Mouse (Mus musculus): ENCODE data around the gene Zmym1. TPM values are rescaled to one million over a fixed set of nuclear protein-coding genes. Genes with fewer than 3 reads are reported as not detected.

Zmym1 gene
- total and polyA plus RNA-seq, 3 experiments: 3.7 to 30.6 (median 26.3) TPM

DNA sequence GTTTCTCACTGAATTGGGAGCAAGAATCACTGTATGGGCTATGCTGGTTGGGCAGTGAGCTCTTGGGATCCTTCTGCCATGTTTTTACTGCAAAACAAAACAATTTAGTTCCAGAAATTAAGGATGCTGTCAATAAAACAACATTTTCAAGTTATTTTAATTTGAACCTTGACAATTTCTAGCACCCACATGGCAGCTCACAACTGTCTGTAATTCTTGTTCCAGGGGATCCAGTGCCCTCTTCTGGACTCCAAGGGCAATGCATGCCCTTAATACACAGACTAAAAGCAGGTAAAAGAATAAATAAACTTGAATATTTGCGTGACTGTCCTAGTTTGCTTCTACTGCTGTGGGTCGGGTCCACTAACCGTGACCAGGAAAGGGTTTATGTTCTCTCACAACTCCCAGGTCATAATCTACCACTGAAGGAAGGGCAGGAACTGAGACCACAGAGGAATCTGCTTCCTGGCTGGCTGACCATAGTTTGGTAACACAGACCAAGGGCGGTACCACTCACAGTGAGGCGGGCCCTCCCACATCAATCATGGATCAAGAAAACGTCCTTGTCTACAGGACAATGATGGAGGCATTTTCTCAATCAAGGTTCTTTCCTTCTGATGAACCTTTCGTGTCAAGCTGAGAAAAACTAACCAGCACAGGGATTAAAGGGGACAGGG, 6.3 kb downstream of the Zmym1 start:
- ATAC-seq (ENCODE audit: extremely low read depth, insufficient number of reproducible peaks, low FRiP score, poor library complexity, severe bottlenecking) (no peak), DNase-seq (ENCODE audit: low spot score) (no peak)
- H3K27me3 ChIP-seq (ENCODE audit: insufficient read depth, low read length): no peaks in the 10 kb centered on the region
- H3K4me1 ChIP-seq (ENCODE audit: insufficient read depth, low read depth, low read length): peaks cover 8% of the 10 kb centered on the region
- TF ChIP-seq GATA1 (IDR thresholded peaks at IDR 0.05; ENCODE audit: borderline replicate concordance, low read length) (no peak), TAL1 (conservative IDR thresholded peaks at IDR 0.05; ENCODE audit: low read depth, low read length) (no peak), GATA2 (IDR thresholded peaks at IDR 0.05; ENCODE audit: borderline replicate concordance, low read depth, low read length) (no peak), POLR2AphosphoS5 (IDR thresholded peaks at IDR 0.05; ENCODE audit: insufficient replicate concordance, low read depth, low read length) (no peak), CTCF (IDR thresholded peaks at IDR 0.05; ENCODE audit: low read depth, low read length) (peak; percentile 31; the same call in 1 of the 2 replicates)
- H3K9me3 ChIP-seq (replicated peaks): no peaks in the 10 kb centered on the region
- H3K36me3 ChIP-seq (replicated peaks): peaks cover 82% of the 10 kb centered on the region
- no peak overlapping the region for H3K4me3 ChIP-seq (ENCODE audit: low read depth, low read length)

DNA sequence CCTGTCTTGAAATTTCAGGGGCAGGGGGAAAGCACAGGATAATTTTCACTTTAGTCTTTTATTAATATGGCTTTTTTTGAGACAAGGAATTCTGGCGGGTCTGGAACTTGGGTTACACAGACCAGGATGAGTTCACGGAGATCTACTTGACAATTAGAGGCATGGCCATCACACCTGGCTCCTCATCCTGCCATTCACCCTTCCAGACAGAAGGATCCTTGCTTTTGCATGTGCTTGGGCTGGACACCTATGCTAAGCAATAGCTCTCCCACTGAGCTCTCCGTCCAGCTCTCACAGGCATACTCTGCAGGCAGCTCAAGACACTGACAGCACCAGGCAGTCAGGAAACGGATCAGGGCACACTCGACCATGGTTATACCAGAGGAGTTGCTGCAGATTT, 7.9 kb downstream of the Zmym1 start:
- Histone ChIP-seq H3K4me1 (ENCODE audit: insufficient read depth, low read depth, low read length) (peaks cover 5% of the 10 kb centered on the region; the same call in 1 of the 2 replicates), H3K27me3 (ENCODE audit: insufficient read depth, low read length) (no peaks in the 10 kb centered on the region), H3K9me3 (replicated peaks) (no peaks in the 10 kb centered on the region), H3K4me3 (ENCODE audit: low read depth, low read length) (no peak overlapping the region), H3K36me3 (replicated peaks) (peaks cover 82% of the 10 kb centered on the region)
- TF ChIP-seq POLR2AphosphoS5 (IDR thresholded peaks at IDR 0.05; ENCODE audit: insufficient replicate concordance, low read depth, low read length): no peak
- ATAC-seq (ENCODE audit: extremely low read depth, insufficient number of reproducible peaks, low FRiP score, poor library complexity, severe bottlenecking) (no peak), DNase-seq (ENCODE audit: low spot score) (no peak)

DNA sequence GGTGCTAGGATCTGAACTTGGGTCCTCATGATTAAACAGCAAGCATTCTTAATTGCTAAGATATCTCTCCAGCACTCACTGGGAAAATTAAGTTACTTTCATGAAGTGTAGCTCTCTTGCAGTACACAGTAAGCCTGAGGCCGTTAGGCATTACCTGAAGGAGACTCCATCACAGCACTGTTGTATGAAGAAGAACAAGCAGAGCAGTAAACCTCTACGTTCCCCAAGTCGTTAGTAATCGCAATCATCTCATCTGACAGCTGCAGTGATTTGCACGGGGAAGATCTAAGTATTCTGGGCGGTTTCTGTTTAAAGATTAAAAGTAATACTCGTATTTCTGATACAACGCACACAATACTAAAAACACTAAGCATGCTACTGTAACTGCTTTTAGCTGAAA, 9.8 kb downstream of the Zmym1 start:
- ATAC-seq (ENCODE audit: extremely low read depth, insufficient number of reproducible peaks, low FRiP score, poor library complexity, severe bottlenecking): no peak
- no peak for DNase-seq (ENCODE audit: low spot score)
- H3K4me1 ChIP-seq (ENCODE audit: insufficient read depth, low read depth, low read length): no peaks in the 10 kb centered on the region
- peaks cover 85% of the 10 kb centered on the region for H3K36me3 ChIP-seq (replicated peaks)
- no peak overlapping the region for H3K4me3 ChIP-seq (ENCODE audit: low read depth, low read length)
- TF ChIP-seq GATA1 (IDR thresholded peaks at IDR 0.05; ENCODE audit: borderline replicate concordance, low read length): no peak
- TF ChIP-seq GATA2 (IDR thresholded peaks at IDR 0.05; ENCODE audit: borderline replicate concordance, low read depth, low read length): no peak
- TF ChIP-seq TAL1 (conservative IDR thresholded peaks at IDR 0.05; ENCODE audit: low read depth, low read length): no peak
- no peaks in the 10 kb centered on the region for H3K27me3 ChIP-seq (ENCODE audit: insufficient read depth, low read length)
- H3K9me3 ChIP-seq (replicated peaks): no peaks in the 10 kb centered on the region

DNA sequence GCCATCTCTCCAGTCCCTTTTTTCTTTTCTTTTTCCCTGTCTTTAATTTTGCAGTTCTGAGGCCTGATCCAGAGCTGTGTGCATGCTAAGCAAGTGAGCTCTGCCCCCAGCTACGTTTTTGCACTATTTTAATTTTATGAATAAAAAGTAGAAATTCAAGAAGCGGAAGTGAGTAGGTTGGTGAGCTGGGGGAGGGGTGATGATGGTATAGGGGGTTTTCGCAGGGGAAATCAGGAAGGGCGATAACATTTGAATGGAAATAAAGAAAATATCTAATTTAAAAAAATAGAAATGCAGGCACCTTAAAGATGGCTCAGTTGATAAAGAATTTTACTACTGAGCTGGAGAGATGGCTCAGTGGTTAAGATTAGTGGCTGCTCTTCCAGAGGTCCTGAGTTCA, 17.4 kb downstream of the Zmym1 start:
- no peaks in the 10 kb centered on the region for H3K27me3 ChIP-seq (ENCODE audit: insufficient read depth, low read length)
- TF ChIP-seq TAL1 (conservative IDR thresholded peaks at IDR 0.05; ENCODE audit: low read depth, low read length): no peak
- no peak for TF ChIP-seq GATA2 (IDR thresholded peaks at IDR 0.05; ENCODE audit: borderline replicate concordance, low read depth, low read length)
- TF ChIP-seq POLR2AphosphoS5 (IDR thresholded peaks at IDR 0.05; ENCODE audit: insufficient replicate concordance, low read depth, low read length): no peak
- TF ChIP-seq CTCF (IDR thresholded peaks at IDR 0.05; ENCODE audit: low read depth, low read length): no peak
- no peak for TF ChIP-seq GATA1 (IDR thresholded peaks at IDR 0.05; ENCODE audit: borderline replicate concordance, low read length)
- no peak for DNase-seq (ENCODE audit: low spot score)
- peaks cover 75% of the 10 kb centered on the region for H3K36me3 ChIP-seq (replicated peaks)
- H3K9me3 ChIP-seq (replicated peaks): no peaks in the 10 kb centered on the region
- ATAC-seq (ENCODE audit: extremely low read depth, insufficient number of reproducible peaks, low FRiP score, poor library complexity, severe bottlenecking): no peak
- no peak overlapping the region for H3K4me3 ChIP-seq (ENCODE audit: low read depth, low read length)
- no peaks in the 10 kb centered on the region; the same call in none of the 2 replicates for H3K4me1 ChIP-seq (ENCODE audit: insufficient read depth, low read depth, low read length)

GRCm38 (mm10) chr4:127039871-127040483, 21.0 kb downstream of the Zmym1 start:
- no peak for TF ChIP-seq POLR2AphosphoS5 (IDR thresholded peaks at IDR 0.05; ENCODE audit: insufficient replicate concordance, low read depth, low read length)
- TF ChIP-seq CTCF (IDR thresholded peaks at IDR 0.05; ENCODE audit: low read depth, low read length): no peak
- TF ChIP-seq TAL1 (conservative IDR thresholded peaks at IDR 0.05; ENCODE audit: low read depth, low read length): no peak
- no peak for TF ChIP-seq GATA1 (IDR thresholded peaks at IDR 0.05; ENCODE audit: borderline replicate concordance, low read length)
- no peak for TF ChIP-seq GATA2 (IDR thresholded peaks at IDR 0.05; ENCODE audit: borderline replicate concordance, low read depth, low read length)
- no peak overlapping the region for H3K4me3 ChIP-seq (ENCODE audit: low read depth, low read length)
- no peak for DNase-seq (ENCODE audit: low spot score)
- ATAC-seq (ENCODE audit: extremely low read depth, insufficient number of reproducible peaks, low FRiP score, poor library complexity, severe bottlenecking): no peak
- H3K36me3 ChIP-seq (replicated peaks): peaks cover 75% of the 10 kb centered on the region
- H3K4me1 ChIP-seq (ENCODE audit: insufficient read depth, low read depth, low read length): no peaks in the 10 kb centered on the region; the same call in 1 of the 2 replicates
- no peaks in the 10 kb centered on the region for H3K9me3 ChIP-seq (replicated peaks)
- no peaks in the 10 kb centered on the region for H3K27me3 ChIP-seq (ENCODE audit: insufficient read depth, low read length)

GRCm38 (mm10) chr4:127038828-127039349, 22.1 kb downstream of the Zmym1 start:
- H3K4me1 ChIP-seq (ENCODE audit: insufficient read depth, low read depth, low read length): peaks cover 3% of the 10 kb centered on the region; the same call in 1 of the 2 replicates
- DNase-seq (ENCODE audit: low spot score) (no peak), ATAC-seq (ENCODE audit: extremely low read depth, insufficient number of reproducible peaks, low FRiP score, poor library complexity, severe bottlenecking) (no peak)
- no peaks in the 10 kb centered on the region for H3K9me3 ChIP-seq (replicated peaks)
- no peak overlapping the region for H3K4me3 ChIP-seq (ENCODE audit: low read depth, low read length)
- TF ChIP-seq POLR2AphosphoS5 (IDR thresholded peaks at IDR 0.05; ENCODE audit: insufficient replicate concordance, low read depth, low read length) (peak; percentile 67; the same call in 1 of the 2 replicates), TAL1 (conservative IDR thresholded peaks at IDR 0.05; ENCODE audit: low read depth, low read length) (no peak)
- no peaks in the 10 kb centered on the region for H3K27me3 ChIP-seq (ENCODE audit: insufficient read depth, low read length)
- H3K36me3 ChIP-seq (replicated peaks): peaks cover 74% of the 10 kb centered on the region
